Mouse (Mus musculus) kidney, postnatal 10 days (tissue): ENCODE measurements around the gene B3galt5.

Experiments used
- DNase-seq: peaks from one replicate; pipeline ENCODE4 v3.0.0; 2021; ENCODE audit warnings: mixed read lengths

Gene B3galt5

DNA sequence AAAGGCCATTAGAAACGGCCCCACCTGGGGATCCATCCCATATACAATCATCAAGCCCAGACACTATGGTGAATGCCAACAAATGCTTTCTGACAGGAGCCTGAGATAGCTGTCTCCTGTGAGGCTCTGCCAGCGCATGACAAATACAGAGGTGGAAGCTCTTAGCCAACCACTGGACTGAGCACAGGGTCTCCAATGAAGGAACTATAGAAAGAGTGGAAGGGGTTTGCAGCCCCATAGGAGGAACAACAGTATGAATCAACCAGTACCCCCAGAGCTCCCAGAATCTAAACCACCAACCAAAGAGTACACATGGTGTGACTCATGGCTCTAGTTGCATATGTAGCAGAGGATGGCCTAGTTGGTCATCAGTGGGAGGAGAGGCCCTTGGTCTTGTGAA is 36.1 kb downstream of the B3galt5 start:
- no peak for DNase-seq

DNA sequence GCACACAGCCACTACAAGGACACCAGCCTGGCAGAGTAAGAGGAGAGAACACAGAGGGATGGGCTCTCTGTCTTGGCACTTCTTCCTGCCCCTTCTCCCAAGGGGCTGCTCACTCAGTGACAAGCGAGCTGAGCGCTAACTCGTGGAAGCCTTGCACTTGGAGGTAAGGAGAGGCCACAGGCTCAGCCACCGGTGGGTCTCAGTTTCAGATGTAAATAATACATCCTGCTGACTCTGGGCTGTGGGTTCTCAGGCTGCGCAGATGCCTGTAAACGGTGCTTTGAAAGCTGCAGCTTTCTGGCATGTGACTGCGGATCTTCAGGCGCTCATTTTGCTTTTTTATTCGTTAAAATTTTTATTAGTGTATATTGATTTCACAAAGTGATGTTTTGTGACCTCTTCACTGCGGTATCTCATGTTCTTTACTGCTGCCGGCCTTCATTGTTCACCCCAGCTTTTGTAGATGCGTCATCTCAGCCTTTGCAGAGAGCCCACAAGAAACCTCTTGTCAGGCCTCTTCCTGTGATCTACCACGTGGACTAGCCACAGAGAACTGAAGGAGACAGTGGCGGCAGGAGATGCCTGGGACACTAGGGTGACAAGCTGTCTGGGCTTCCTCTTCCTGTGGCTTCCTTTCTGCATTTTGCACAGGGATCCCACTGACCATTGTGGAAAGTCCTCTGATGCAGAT is 37.5 kb downstream of the B3galt5 start:
- DNase-seq = no peak

DNA sequence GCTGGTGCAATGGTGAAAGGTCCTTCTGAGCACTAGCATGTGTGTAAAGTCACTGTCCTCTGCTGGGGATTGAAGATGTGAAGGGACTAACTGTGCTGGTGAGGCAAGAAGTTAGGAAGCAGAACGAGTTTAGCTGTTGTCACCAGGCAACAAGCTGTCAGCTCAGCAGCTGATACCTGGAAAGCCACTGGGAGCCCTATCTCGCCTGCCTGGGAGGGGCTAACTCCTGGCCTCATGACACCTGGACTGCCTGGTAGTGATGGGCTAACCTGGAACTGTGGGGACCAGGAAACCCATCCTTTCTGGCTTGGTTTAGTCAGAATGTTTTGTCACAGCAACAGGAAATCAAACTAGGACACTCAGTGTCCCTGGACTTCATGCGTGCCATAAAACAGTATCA is 41.0 kb downstream of the B3galt5 start:
- DNase-seq = no peak

DNA sequence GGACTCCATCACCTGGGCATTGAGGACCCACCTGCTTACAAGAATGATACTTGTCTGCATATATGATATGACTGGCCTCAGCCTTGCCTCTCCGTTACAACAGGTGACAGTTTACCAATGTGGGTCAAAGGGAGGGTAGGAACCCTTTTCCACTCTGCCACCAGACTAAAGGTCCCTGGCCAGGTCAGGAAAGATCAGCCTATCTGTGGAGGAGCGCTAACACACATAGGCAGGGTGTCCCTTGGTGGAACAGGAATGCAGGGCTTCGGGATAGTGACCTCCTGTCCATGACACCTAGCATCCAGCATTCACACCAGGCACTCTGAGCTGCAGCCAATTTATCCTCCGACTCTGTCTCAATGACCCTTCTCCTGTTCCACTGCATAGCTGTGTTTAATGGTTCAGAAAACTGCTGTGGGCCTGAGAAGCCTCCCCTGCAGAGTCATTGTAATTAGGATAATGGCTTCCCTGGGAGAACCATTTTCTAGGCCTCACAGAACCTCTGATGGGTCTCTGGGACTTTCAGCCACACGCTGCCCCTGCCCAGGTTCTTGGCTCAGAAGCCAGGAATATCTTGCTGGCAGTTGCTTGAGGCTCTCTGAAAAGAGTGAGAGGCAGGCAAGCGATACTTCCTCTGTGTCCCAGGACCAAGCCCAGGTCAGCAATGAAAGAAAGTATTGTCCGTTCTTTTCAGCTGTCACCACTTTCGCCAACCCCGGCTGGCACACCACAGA is 43.1 kb downstream of the B3galt5 start:
- DNase-seq = no peak

DNA sequence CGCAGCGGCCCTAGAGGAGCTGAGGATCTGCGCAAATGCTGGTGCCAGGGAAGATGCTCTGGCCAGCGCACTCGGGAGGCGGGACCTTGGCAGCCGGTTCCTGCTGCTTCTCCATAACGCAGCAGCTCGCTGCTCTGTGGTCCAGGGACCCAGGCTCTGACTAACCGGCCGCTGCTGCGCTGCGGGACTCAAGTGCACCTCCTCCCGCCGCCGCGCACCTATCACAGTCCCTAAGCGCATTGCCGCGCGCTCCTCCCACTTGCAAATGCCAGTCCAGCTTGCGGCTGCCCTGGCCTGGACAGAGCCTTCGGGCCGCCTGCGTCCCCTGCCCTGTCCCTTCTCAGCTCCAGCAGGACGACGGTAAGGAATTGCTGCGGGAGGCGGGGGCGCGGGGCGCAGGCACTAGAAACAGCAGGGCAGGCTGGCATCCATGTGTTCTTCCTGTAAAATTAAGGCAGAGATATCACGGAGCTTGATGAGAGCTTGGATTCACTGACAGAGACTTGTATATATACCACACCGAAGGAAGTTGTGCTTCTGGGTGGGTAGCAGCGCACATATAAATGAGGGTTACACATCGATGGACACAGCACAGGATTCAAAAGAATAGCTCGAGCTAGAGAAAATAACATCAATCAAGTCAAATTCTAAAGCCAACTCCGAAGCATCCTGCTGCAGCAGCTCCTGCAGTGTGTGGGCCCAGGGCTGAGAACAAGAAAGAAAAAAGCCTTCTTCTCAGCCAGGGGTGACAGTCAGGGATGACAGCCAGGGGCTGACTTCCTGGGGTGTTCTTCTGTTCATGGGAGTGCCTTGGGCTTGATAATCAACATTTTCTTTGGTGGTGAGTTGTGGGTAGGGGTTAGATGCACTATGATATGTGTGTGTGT is 45.4 kb downstream of the B3galt5 start:
- peak; percentile 67 for DNase-seq

DNA sequence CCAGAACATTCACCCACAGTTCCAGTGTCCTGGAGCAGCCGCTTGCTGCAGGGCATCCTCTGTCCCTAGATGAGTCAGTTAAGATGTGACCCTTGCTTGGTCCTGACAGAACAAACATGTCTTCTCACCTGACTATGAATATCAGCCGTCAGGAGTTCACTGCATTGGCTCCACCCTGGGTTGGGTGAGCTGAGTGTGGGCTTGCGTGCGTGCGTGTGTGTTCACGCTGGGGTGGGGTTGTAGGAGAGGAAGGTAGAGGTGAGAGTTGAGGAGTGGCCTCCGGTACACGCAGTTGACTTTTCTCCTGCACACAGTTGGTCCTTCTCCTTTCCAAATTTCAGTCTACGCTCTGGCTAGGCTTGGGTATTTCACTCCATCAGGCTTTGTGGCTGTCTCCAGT is 47.0 kb downstream of the B3galt5 start:
- DNase-seq = no peak

DNA sequence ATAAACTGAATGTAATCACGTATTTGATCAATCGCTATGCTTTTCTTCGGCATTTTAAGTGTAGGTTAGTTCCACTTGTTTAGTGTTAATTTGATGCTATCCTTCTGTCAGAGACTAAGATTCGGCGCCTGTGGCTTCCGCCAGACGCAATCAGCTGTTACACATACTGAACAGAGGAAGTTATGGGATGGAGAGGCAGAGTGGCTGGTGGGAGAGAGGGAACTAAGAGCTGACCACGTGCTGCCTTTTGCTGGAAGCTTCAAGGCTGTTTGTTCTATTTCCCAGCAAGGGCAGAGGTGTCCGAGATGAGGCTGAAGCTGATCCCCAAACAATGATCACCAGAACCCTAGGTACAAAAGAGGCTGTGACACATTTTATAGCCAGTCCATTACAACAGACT is 56.3 kb downstream of the B3galt5 start:
- DNase-seq = no peak

DNA sequence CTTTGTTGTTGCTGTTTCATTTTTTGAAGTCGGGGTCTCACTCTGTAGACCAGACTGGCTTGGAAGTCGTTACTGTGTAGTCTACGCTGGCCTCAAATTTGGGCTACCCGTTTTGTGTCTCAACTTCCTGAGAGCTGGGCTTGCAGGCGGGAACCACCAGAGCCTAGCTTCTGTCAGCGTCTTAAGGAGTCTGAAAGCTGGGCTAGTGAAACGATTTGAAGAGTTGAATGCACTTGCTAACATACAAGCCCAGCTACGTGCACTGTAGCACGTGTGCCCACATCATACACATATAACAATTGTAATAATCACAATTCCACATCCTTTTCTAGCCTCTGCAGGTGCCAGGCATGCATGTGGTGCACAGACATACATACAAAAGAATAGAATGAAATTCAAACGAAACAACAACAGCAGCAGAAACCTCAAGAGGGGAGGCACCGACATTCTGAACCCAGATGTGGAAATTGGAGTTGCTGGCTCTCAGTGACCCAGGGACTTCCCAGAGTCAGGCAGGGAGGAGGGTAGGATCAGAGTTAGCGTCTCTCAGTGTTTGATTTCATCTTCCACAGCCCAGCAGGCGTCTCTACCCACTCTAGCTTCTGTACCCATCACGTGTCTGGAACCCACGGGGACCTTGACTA is 57.1 kb downstream of the B3galt5 start:
- no peak for DNase-seq

DNA sequence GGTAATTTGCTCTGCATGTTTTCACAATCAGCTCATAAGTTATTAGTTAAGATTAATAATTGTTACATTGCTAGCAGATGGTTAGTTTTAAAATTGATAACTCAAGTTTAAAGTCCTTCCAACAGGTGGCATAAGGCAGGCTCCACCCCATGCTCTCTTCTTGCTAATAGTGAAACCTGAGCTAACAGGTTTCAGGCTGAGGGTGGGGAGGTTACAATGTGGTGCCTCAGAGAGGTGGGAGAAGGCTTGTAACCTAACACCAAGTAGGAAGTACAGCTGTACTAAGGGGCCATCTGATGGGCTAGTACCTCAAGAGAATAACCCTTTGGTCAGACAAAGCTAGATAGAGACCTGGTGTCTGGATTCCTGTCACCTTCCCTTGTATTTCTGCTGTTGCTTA is 62.5 kb downstream of the B3galt5 start:
- no peak for DNase-seq

DNA sequence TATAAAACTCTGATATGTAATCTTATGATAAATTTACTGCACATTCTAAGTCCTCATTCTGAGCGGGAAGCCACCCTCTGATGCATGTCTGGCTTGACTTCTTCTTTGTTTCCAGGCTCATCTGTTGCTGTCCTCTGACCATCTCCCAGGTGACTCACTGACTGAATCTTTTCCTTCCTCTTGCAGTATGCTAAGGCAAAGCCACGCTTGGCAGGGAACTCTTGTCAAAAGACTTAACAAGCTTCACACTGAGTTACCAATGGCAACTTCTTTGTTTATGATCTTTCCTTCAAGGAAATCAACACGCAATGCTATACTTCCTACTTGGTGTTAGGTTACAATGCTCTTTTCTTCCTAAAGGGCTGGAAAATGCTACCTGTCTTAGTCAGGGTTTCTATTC is 63.0 kb downstream of the B3galt5 start:
- no peak for DNase-seq

DNA sequence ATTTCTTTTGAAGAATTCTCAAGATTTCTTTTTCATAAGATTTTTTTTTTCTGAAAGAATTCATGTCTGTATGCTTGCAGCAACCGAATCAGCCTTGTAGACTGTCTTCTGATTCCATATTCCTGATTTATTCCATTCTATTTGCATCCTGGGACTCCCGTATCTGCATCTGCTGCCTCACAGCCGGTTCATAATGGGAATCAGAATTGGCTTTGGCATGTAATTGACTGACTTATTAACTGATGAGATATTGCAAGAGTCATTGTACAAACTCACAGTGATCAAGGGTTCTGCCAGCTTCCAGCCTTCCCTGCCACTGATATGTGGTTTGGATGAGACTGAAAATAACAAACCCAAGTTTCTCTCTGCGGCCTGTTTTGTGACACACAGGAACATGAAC is 67.8 kb downstream of the B3galt5 start:
- DNase-seq = no peak

DNA sequence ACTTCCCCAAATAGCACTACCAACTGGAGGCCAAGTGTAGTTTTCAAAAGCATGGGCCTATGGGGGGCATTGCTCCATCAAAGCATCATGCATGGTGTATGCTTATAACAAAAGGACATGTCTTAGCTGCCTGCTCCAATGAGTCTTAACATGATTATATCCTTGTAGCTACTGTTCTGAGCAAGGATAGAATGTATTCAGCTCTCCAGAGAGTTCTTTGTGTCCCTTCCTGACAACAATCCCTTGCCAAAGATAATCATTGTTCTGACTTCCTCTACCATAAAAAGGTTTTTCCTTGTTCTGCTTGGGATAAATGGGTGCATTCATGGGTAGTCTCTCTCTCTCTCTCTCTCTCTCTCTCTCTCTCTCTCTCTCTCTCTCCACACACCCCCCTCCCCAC is 68.8 kb downstream of the B3galt5 start:
- no peak for DNase-seq

DNA sequence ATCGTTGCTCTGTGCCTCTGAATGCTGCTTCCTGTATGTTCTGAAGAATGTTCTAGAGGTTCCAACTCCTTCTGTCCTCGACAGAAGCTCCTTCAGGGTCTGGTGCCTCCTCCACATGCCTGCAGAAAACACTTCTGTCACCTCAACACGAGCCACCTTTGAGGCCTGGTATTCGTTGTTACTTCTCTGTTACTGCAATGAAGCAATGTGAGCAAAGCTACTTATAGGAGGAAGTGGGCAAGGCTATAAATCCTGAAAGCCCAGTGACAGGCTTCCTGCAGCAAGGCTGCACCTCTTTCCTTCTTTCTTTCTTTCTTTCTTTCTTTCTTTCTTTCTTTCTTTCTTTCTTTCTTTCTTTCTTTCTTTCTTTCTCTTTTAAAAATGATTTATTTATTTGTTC is 71.3 kb downstream of the B3galt5 start:
- no peak for DNase-seq

DNA sequence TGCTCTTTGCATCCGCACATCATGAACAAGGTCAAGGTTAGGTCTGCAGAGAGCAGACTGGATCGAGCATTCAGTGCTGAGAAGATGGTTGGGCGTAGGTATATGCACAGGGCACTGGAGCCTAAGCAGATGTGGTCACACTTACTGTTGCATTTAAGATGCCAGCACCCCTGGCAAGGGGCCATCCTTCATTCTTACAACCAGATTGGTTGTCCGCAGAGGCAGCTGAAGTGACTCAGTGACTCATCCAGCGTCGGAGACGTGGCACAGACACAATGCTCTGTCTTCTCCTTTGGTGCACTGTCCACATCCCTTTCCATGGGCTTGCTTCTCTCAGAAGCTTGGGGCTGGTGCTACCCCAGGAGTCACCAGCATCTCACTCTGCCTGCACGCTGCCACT is 82.2 kb downstream of the B3galt5 start:
- DNase-seq = no peak

DNA sequence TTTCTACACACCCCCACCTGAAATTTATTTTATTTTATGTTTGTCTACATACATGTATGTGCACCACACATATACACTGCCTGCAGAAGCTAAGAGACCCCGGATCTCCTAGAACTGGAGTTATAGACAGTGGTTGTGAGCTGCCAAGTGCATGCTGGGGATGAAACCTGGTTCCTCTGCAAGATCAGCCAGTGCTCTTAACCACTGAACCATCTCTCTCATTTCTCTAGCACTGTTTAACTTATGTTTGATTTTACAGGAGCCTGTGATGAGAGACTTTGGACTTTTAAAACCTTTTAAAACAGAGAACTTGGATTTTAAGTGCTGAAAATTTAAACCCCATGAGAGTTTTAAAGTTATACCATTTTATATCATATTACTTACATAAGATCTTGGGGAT is 87.1 kb downstream of the B3galt5 start:
- no peak for DNase-seq

DNA sequence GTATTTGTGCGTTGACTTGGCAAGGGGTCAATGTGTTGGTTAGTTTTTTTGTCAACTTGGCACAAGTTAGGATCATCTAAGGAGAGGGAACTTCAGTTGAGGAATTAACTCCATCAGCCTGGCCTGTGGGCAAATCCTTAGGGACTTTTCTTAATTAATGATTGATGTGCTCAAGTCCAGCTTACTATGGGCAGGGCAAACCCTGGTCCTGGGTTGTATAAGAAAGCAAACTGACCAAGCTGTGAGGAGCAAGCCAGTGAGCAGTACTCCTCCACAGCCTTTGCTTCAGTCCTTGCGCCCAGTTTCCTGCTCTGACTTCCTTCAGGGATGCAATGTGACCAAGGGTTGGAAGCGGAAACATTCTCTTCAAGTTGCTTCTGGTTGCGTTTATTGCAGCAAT is 87.6 kb downstream of the B3galt5 start:
- DNase-seq = peak; percentile 47

DNA sequence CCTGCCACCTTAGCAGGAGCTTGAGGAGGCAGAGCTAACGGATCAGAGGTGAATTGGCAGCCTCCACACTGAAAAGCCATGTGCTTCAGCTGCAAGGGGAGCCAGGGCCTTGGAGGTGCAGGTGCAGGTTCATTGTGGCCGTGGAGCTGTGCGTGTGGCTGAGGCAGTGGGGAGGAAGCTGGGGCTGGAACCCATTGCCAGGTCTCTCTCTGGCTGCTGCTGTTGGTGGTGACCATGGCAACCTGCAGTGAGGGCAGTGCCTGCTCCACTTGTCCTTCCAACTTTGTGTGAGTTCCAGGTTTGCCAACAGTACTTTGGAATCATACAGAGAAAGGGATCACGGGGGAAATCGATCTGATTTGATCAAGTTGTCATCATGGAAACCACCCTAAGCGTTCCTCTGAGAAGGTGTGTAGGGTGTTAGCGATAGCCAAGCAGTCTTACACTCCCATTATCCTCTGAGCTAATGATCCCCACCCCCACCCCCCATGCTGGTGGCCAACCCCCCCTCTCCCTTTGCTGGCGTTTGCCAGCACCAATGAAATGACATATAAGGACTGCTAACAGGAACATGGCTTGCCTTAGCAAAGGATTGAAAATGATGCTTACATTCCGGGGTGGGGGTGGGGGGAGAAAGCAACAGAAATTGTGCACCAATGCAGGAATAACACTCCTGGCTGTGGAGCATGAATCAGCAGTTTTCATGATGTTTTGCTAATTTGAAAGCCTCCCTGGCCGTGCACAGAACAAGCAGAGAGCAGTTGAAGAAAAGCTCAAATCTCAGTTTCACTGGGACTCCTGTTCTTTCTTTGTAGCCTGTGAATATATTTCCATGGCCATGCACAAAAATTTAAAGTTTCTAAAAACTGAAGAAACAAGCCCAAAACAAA is 90.8 kb downstream of the B3galt5 start:
- no peak for DNase-seq

DNA sequence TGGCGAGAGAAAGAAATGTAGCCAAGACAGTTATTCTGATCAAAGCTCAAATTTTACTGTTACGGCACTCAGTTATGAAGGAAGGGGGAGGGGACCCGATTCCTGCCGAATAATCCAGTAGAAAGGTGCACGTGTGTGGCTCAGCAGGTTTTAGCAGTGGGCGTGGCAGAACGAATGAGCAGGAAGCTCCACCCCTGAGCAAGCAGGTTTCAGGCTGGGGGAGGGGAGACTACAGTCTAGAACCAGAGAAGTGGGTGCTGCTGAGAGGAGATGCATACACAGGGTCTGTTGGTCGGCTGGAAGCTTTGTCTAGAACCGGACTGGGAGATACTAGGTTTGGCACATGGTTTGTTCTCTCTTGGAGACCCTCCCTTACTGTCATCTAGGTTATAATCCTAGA is 91.7 kb downstream of the B3galt5 start:
- peak; percentile 47 for DNase-seq

DNA sequence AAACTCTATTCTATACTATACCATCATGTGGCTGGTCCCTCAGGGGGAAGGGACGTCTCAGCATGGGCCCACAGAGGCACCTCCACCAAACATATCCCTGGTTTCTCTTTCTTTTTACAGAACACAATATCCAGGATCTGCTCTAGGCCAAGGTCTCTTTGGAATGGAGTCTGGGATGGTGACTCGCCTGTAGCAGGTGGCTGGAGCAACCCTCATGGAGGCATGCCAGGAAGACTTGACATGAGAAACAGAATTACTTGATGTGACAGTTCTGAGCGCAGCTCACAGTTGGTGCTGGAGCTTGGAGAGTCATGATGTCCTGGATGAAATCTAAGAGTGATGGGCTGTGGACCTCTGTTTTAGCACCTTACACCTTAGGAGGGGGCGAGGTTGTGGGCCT is 104.0 kb downstream of the B3galt5 start:
- DNase-seq = no peak

DNA sequence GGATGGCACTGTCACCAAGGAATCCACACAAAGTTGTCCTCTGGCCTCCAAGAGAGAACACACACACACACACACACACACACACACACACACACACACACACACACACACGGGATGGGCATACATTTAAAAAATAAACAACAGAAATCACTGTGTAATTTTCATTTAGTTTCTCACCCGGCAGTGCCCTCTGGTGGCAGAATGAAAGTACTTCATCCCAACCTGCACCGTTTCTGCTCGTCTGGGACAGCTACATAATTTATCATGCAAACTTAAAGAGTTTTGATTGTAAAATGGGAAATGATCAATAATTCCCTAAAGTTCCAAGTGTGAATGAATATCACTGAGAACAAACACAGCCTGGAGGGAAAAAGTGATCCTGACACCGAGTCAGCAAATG is 105.7 kb downstream of the B3galt5 start:
- DNase-seq = peak; percentile 75

DNA sequence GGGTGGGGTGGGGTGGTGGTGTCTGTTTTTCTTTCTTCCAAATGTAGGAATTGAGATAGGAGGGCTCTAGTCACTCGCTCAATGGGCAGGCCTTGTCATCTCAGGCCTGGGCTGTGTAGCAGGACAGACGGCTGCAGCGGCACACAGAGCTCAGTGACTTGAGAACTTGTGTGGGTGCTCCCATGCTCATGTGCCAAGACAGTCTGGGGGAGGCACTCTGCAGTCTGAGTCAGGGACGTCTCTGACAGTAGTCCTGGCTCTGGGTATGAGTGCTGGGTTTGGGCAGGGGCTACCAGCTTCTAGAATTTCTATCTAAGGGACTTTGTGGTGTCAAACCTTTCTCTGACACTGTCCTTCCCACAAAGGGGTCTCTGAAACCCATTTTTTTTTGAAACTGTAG is 106.3 kb downstream of the B3galt5 start:
- DNase-seq = no peak

DNA sequence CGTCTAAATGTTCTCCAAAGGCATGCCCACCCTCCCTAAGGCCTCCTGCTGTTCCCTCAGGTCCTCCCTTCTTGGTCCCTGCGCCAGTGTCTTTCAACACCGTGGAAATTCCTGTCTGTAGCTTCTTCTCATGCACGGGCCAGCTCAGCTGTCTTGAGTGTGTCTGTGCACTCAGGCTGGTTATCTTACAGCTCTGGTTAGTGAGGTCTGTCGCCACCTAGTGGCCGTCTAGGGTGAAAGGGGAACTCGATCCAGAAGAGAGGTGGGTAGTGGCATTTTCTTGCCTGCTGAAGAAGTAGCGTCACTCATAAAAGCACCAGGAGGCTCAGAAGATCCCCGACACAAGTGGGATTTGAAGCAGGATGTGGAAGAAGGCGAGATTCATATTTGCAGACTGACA is 109.5 kb downstream of the B3galt5 start:
- peak; percentile 90 for DNase-seq
